Mouse (Mus musculus): ENCODE results near the gene Tmem43. TPM values are rescaled to one million over a fixed set of nuclear protein-coding genes. Genes with fewer than 3 reads are reported as not detected.
A peak's percentile ranks its signal among the peaks of the same experiment; 100 is the strongest.

Tmem43 gene
- polyA plus RNA-seq, 1 experiment from 2014 or later, result 55.5 TPM

- Histone ChIP-seq H3K9ac (ENCODE audit: low read length) (no peak overlapping the region), H3K27me3 (replicated peaks; ENCODE audit: control insufficient read depth, insufficient read depth, low read length) (no peaks in the 10 kb centered on the region), H3K4me2 (ENCODE audit: low read length) (no peak overlapping the region), H3K4me1 (ENCODE audit: control insufficient read depth, insufficient read depth, low read length) (no peaks in the 10 kb centered on the region), H3K36me3 (ENCODE audit: control insufficient read depth, insufficient read depth, low read length) (peaks cover 65% of the 10 kb centered on the region), H3K27ac (ENCODE audit: low read depth, low read length) (no peak overlapping the region), H3K9me3 (replicated peaks; ENCODE audit: control insufficient read depth, low read length) (no peaks in the 10 kb centered on the region), H3K4me3 (ENCODE audit: low read depth, low read length) (no peak overlapping the region)
- ATAC-seq (no peak), DNase-seq (ENCODE audit: low spot score) (no peak)
- WGBS, result 86% methylated on average over 3 of the region's 3 CpGs
Observed at GRCm38 (mm10) chr6:91508041-91508440, 34.5 kb downstream of the Tmem43 start.

GRCm38 (mm10) chr6:91509326-91509725, 35.8 kb downstream of the Tmem43 start:
- Histone ChIP-seq H3K27me3 (replicated peaks; ENCODE audit: control insufficient read depth, insufficient read depth, low read length) (no peaks in the 10 kb centered on the region), H3K27ac (ENCODE audit: low read depth, low read length) (no peak overlapping the region), H3K4me1 (ENCODE audit: control insufficient read depth, insufficient read depth, low read length) (no peaks in the 10 kb centered on the region; the same call in 1 of the 2 replicates), H3K36me3 (ENCODE audit: control insufficient read depth, insufficient read depth, low read length) (peaks cover 52% of the 10 kb centered on the region), H3K4me2 (ENCODE audit: low read length) (no peak overlapping the region), H3K4me3 (ENCODE audit: low read depth, low read length) (no peak overlapping the region), H3K9me3 (replicated peaks; ENCODE audit: control insufficient read depth, low read length) (no peaks in the 10 kb centered on the region), H3K9ac (ENCODE audit: low read length) (no peak overlapping the region)
- peak; percentile 55 for DNase-seq (ENCODE audit: low spot score)
- ATAC-seq, result no peak
- whole genome bisulfite sequencing, result 42% methylated on average over 7 of the region's 7 CpGs

- WGBS, result 86% methylated on average over 10 of the region's 10 CpGs
- no peak for DNase-seq (ENCODE audit: low spot score)
- H3K27ac ChIP-seq (ENCODE audit: low read depth, low read length), result no peak overlapping the region
Observed at GRCm38 (mm10) chr6:91510211-91510610, 36.7 kb downstream of the Tmem43 start.

GRCm38 (mm10) chr6:91514135-91514534, 40.6 kb downstream of the Tmem43 start:
- Histone ChIP-seq H3K27ac (ENCODE audit: low read depth, low read length) (no peak overlapping the region), H3K9me3 (replicated peaks; ENCODE audit: control insufficient read depth, low read length) (no peaks in the 10 kb centered on the region), H3K4me1 (ENCODE audit: control insufficient read depth, insufficient read depth, low read length) (peaks cover 11% of the 10 kb centered on the region), H3K4me2 (ENCODE audit: low read length) (peak overlapping the region; percentile 73; the same call in 1 of the 2 replicates), H3K4me3 (ENCODE audit: low read depth, low read length) (no peak overlapping the region), H3K27me3 (replicated peaks; ENCODE audit: control insufficient read depth, insufficient read depth, low read length) (no peaks in the 10 kb centered on the region), H3K36me3 (ENCODE audit: control insufficient read depth, insufficient read depth, low read length) (peaks cover 19% of the 10 kb centered on the region), H3K9ac (ENCODE audit: low read length) (no peak overlapping the region; the same call in none of the 2 replicates)
- ATAC-seq (no peak), DNase-seq (ENCODE audit: low spot score) (no peak)

More at GRCm38 (mm10) chr6:91510211-91510610, 36.7 kb downstream of the Tmem43 start:
- no peaks in the 10 kb centered on the region for H3K9me3 ChIP-seq (replicated peaks; ENCODE audit: control insufficient read depth, low read length)
- H3K27me3 ChIP-seq (replicated peaks; ENCODE audit: control insufficient read depth, insufficient read depth, low read length), result no peaks in the 10 kb centered on the region
- peaks cover 43% of the 10 kb centered on the region for H3K36me3 ChIP-seq (ENCODE audit: control insufficient read depth, insufficient read depth, low read length)
- no peak overlapping the region for H3K9ac ChIP-seq (ENCODE audit: low read length)
- no peak overlapping the region for H3K4me2 ChIP-seq (ENCODE audit: low read length)
- ATAC-seq, result no peak
- H3K4me3 ChIP-seq (ENCODE audit: low read depth, low read length), result no peak overlapping the region
- H3K4me1 ChIP-seq (ENCODE audit: control insufficient read depth, insufficient read depth, low read length), result peaks cover 7% of the 10 kb centered on the region

GRCm38 (mm10) chr6:91514737-91515362, 41.3 kb downstream of the Tmem43 start:
- ATAC-seq (no peak), DNase-seq (ENCODE audit: low spot score) (no peak)
- peak overlapping the region; percentile 73 for H3K4me2 ChIP-seq (ENCODE audit: low read length)
- peak overlapping the region; percentile 91 for H3K9ac ChIP-seq (ENCODE audit: low read length)
- H3K27me3 ChIP-seq (replicated peaks; ENCODE audit: control insufficient read depth, insufficient read depth, low read length), result no peaks in the 10 kb centered on the region
- peaks cover 11% of the 10 kb centered on the region for H3K4me1 ChIP-seq (ENCODE audit: control insufficient read depth, insufficient read depth, low read length)
- no peak overlapping the region for H3K27ac ChIP-seq (ENCODE audit: low read depth, low read length)
- 36% methylated on average over 10 of the region's 10 CpGs for WGBS
- peaks cover 25% of the 10 kb centered on the region for H3K36me3 ChIP-seq (ENCODE audit: control insufficient read depth, insufficient read depth, low read length)
- H3K4me3 ChIP-seq (ENCODE audit: low read depth, low read length), result peak overlapping the region; percentile 64
- H3K9me3 ChIP-seq (replicated peaks; ENCODE audit: control insufficient read depth, low read length), result no peaks in the 10 kb centered on the region

- H3K27ac ChIP-seq (ENCODE audit: low read depth, low read length), result peak within 1 kb of the TSS; percentile 58; the same call in 1 of the 2 replicates
- peak within 1 kb of the TSS; percentile 64 for H3K4me3 ChIP-seq (ENCODE audit: low read depth, low read length)
- H3K4me1 ChIP-seq (ENCODE audit: control insufficient read depth, insufficient read depth, low read length), result peaks cover 11% of the 10 kb centered on the region
- WGBS, result under 1% methylated on average over 80 of the region's 80 CpGs
- no peaks in the 10 kb centered on the region for H3K9me3 ChIP-seq (replicated peaks; ENCODE audit: control insufficient read depth, low read length)
- no peaks in the 10 kb centered on the region for H3K27me3 ChIP-seq (replicated peaks; ENCODE audit: control insufficient read depth, insufficient read depth, low read length)
- ATAC-seq, result peak; percentile 99
- DNase-seq (ENCODE audit: low spot score), result peak; percentile 98
- peaks cover 31% of the 10 kb centered on the region for H3K36me3 ChIP-seq (ENCODE audit: control insufficient read depth, insufficient read depth, low read length)
- peak within 1 kb of the TSS; percentile 91 for H3K9ac ChIP-seq (ENCODE audit: low read length)
- H3K4me2 ChIP-seq (ENCODE audit: low read length), result peak within 1 kb of the TSS; percentile 73
Observed at GRCm38 (mm10) chr6:91515545-91516449, 42.3 kb downstream of the Tmem43 start, which contains the start of the genes Xpc and Lsm3. Gene Xpc, minus strand, starts transcription at chr6:91515888. Gene Lsm3, plus strand, starts transcription at chr6:91515928.

GRCm38 (mm10) chr6:91518454-91519020, 45.0 kb downstream of the Tmem43 start:
- no peak overlapping the region for H3K27ac ChIP-seq (ENCODE audit: low read depth, low read length)
- H3K4me3 ChIP-seq (ENCODE audit: low read depth, low read length), result no peak overlapping the region
- no peak for DNase-seq (ENCODE audit: low spot score)
- no peak overlapping the region for H3K4me2 ChIP-seq (ENCODE audit: low read length)
- no peaks in the 10 kb centered on the region for H3K27me3 ChIP-seq (replicated peaks; ENCODE audit: control insufficient read depth, insufficient read depth, low read length)
- no peak overlapping the region for H3K9ac ChIP-seq (ENCODE audit: low read length)
- H3K4me1 ChIP-seq (ENCODE audit: control insufficient read depth, insufficient read depth, low read length), result peaks cover 11% of the 10 kb centered on the region
- H3K36me3 ChIP-seq (ENCODE audit: control insufficient read depth, insufficient read depth, low read length), result peaks cover 57% of the 10 kb centered on the region
- H3K9me3 ChIP-seq (replicated peaks; ENCODE audit: control insufficient read depth, low read length), result no peaks in the 10 kb centered on the region
- no peak for ATAC-seq
- WGBS, result 91% methylated on average over 7 of the region's 7 CpGs

GRCm38 (mm10) chr6:91522816-91523215, 49.3 kb downstream of the Tmem43 start:
- Histone ChIP-seq H3K4me2 (ENCODE audit: low read length) (no peak overlapping the region), H3K27ac (ENCODE audit: low read depth, low read length) (no peak overlapping the region), H3K27me3 (replicated peaks; ENCODE audit: control insufficient read depth, insufficient read depth, low read length) (no peaks in the 10 kb centered on the region), H3K9ac (ENCODE audit: low read length) (no peak overlapping the region), H3K4me1 (ENCODE audit: control insufficient read depth, insufficient read depth, low read length) (no peaks in the 10 kb centered on the region), H3K36me3 (ENCODE audit: control insufficient read depth, insufficient read depth, low read length) (peaks cover 69% of the 10 kb centered on the region), H3K4me3 (ENCODE audit: low read depth, low read length) (no peak overlapping the region), H3K9me3 (replicated peaks; ENCODE audit: control insufficient read depth, low read length) (no peaks in the 10 kb centered on the region)
- ATAC-seq (no peak), DNase-seq (ENCODE audit: low spot score) (no peak)
- 92% methylated on average over 5 of the region's 5 CpGs for WGBS
